Mouse (Mus musculus) frontal cortex, postnatal 10 days (tissue): Measurements from ENCODE around the gene Rmi1.
"Not testable (repeated sequence)": the region's sequence is repeated elsewhere in the genome, so short reads cannot be mapped to it uniquely, and the experiment has no call there.

ENCODE experiments used
- DNase-seq, 2 experiments: peaks; one replicate each; pipeline ENCODE4 v3.0.0; 2022; ENCODE audit warnings: low spot score in 2 of 2, mixed read lengths in 1 of 2

Rmi1 gene

DNA sequence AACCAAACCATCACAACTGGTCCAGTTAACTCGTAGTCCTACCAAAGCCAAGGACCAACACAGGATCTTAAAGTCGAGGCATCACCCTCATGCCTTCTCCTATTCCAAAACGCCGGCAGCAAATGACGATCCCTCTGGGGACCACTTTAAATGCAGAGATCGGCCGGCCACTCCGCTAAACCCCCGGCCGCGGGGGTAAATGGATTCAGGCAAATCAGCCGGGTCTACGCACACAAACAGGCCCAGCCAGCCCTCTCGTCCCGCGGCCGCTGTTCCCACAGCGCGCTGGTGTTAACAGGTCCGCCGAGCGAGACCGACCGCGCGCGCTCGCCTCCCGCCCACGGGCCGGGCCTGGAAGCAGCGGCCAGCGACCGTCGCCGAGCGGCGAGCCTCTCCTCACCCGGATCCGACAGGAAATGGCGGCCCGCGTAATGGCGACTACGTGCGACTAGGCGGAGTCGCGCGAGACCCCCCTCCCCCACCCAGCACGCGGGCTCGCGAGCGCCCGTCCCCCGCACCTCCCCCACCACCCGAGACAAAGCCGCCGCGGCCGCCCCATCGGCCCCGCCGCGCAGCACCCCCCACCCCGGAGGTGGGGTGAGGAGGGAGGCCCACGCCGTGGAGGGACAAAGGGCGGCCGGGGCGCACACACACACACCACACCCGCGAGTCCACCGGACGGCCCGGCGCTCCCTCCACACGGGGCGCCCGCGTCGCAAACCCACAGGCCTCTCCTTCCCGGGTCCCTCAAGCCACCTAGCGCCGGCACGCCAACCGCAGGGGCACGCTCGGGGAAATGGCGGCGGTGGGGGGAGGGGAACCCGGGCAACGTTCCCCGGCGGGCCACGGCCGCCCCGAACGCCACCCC lies 679 bp upstream of the Rmi1 start:
- DNase-seq = peak; percentile 65 to 78

DNA sequence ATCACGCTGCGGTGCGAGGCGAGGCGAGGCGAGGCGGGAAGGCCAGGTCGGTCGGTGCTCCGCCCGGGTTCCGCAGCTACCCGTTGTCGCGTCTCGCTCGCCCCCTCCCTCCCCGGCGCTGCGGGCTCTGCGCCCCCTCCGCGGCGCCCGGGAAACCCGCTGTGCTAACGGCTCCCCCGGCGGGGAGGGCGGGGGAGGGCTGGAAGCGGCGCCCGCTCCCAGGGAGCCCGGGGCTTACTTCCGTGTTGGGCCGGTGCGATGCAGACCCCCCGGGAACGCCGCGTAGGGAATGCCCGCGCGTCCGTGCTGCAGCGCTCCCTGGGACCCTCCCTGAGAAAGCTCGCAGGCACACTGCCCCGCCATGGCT lies 679 bp downstream of the Rmi1 start:
- no peak for DNase-seq

DNA sequence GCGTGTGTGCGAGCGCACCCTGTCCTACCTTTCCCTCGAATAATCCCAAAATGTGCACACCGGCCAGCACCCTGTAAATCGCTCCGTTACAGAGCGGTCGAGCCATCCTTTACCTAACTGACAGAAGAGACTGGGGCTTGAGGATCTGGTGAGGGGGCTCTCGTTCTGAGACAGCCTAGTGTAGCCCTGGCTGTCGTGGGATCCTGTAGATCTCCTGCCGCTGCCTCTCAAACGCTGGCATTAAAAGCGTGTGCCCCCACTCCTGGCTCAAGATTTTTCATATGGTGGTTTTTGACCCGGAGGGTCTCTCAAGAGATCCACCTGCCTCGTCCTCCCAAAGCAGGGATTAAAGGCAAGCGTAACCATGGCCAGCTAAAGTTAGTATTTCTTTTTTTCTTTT lies 1.2 kb downstream of the Rmi1 start, which contains the start of gene Hnrnpk:
TSS of gene Hnrnpk (minus strand) at position 101 of the 400 bp plus-strand sequence.
- not testable (repeated sequence) for DNase-seq

DNA sequence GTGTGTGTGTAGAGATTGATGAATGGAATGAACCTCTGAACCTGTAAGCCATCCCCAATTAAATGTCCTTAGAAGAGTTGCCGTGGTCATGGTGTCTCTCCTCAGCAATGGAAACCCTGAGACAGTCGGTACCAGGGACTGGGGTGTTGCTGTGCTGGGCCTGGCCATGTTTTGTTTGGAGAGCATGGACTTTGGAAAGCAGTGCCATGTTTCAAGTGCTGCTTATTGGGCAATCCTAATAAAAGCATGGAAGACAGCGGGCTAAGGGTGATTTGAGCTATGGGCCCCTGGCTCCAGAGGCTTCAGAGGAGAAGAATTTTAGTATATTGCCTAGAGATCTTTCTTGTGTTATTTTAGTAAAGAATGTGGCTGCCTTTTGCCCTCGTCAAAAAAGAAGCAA lies 9.0 kb downstream of the Rmi1 start:
- DNase-seq = no peak

DNA sequence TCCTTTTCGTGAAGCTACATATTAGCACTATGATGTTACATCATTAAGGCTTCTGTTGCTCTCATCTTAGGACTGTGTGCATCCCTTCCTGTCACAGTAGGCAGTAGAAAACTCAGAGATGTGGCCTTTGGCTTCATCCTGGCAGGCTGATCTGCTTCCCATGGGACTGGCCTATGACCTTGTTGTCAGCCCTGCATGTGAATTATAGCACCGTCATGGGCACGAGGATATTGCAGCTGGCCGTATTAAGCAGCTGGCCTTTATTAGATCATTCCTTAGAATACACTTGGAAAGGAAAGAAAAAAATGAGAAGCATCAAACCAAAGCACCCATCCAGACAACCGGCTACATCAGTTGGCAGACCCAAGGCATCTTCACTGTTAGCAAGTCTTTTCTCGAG lies 13.3 kb downstream of the Rmi1 start:
- no peak for DNase-seq

DNA sequence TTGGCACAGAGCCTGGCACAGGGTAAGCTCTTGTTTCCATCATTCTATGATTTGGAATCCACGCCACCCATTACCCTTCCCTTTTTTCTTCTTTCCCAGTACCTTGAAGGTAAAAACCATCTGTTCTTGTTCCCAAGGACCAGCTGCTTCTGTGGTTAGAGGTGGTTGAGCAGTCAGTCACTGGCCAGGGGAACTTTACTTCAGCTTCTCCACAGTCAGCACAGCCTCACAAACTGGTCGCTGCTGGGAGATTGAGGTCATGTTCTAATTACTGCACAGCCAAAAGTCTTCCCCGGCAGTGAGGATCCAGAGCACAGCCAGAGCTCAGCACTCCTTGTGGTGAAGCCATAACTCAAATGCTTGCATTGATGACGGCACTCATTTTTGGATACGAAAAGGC lies 13.8 kb downstream of the Rmi1 start:
- DNase-seq = no peak

DNA sequence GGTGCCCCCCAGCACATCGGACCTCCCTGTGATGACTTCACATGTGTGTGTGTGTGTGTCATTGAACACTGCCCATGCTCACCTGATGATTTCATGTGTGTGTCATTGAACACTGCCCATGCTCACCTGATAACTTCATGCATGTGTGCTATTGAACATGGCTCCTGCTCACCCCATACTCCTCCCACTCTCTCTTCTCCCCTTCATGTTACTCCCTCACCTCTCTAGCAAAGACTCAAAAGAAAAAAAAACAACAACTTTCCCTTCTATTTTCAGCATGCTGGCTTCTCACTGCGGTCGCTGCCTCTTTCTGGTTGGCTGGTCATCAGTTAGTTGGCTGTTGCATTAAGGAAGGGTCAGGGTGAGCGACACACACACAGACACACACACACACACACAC lies 16.6 kb downstream of the Rmi1 start:
- DNase-seq = no peak

DNA sequence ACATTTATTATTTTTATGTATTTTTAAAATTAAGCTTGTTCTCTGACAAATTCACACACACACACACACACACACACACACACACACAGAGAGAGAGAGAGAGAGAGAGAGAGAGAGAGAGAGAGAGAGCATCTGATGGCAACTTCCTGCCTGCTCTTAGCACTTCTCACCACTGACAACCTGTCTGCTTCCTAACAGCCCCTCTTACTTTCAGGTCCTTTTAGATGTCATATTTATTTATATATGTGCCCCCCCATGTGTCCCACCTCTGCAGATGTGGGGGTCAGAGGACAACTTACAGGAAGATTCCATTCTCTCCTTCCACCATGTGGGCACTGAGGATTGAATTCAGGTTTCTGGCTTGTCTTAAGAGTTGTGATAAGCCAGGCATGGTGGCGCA lies 17.2 kb downstream of the Rmi1 start:
- no peak for DNase-seq

DNA sequence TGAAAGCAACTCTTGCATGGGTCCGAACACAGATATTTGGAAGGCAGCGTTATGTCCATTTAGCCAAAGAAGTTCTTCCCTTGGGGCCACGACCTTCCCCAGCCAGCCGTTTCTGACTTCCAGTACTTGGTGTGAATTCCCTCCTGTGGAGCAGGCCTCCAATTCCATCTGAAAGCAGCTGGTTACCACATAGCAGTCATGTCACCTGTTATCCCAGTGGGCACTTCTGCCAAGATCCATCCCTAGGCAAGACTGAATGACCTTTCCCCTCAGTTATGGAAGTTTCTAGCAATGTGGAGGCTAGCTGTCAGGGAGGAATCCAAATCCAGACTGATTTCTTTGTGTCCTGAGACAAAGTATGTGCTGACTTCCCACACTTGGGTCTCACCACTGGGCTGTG lies 19.0 kb downstream of the Rmi1 start:
- DNase-seq = no peak

DNA sequence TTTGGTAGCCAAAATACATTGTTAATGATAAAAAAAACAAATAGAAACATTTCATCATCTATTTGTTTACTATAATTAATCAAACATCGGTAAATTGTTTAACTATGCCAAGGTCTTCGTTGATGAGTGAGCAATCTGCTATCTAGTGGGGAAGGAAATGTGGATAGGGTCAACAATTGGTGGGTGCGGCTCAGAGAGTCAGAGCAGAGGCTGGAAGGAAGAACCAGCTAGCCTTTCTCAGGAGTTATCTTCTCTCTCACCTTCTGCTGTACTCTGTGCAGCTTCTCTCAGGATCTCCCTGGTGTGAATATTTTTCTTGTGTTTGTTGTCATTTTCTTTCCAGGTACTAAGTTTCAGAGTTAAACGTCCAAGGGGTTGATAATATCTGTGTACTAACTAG lies 20.2 kb downstream of the Rmi1 start:
- DNase-seq = no peak

DNA sequence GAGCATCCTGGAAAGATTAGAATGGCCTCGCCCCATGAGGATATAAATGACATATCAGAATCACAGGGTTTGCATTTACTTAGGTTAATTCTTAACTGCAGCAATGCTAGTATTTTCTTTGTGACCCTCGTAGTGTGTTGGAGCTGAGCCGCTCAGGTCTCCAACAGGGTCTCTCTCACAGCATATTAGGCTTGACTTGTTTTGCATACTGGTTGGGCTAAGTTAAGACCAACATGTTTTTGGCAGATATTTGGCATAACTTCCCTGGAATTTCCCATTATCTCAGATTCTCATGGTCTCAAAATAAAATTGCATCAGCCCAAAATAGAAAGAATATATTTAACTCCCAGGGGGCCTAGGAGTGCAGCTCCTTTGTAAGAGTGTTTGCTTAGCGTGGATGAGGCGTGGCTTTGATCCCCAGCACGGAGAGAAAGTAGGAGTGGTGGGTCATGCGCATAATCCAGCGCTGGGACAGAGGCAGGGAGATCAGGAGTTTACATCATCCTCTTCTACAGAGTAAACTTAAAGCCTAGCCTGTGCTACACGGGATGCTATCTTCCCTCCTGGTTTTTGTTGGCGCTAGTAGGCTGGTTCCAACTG lies 21.1 kb downstream of the Rmi1 start:
- DNase-seq = no peak

DNA sequence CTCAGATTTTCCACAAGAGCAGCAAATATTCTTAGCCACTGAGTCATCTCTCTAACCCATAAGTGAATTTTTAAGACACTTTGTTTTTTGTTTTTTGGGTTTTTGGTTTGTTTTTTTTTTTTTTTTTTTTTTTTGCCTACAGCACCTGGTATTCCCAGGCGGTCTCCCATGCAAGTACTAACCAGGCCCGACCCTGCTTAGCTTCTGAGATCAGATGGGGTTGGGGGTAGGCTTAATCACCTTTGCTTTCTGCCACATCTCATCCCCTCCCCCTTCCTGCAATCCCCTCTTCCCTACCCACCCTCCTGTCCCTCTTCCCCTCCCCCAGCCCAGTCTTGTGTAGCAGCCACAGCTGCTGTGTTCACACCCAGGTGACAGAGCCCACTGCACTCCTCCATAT lies 37.7 kb downstream of the Rmi1 start:
- no peak for DNase-seq

DNA sequence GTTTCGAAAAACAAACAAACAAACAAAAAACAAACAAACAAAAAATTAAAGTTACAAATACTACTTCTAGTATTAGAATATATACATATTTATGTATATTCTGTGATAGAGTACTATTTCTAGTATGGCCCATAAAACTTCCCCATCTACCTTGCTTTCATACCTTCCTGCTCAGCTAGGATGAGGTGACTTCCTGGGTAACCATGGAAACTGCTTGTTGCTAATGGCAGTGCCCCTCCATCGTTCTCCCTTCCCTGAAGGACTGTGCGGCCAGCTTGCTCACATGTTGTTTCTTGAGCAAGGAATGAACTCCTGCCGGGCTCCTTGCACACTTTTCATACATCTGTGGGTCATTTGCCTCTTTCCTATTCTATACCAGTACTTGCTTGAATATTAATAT lies 41.3 kb downstream of the Rmi1 start:
- no peak for DNase-seq

DNA sequence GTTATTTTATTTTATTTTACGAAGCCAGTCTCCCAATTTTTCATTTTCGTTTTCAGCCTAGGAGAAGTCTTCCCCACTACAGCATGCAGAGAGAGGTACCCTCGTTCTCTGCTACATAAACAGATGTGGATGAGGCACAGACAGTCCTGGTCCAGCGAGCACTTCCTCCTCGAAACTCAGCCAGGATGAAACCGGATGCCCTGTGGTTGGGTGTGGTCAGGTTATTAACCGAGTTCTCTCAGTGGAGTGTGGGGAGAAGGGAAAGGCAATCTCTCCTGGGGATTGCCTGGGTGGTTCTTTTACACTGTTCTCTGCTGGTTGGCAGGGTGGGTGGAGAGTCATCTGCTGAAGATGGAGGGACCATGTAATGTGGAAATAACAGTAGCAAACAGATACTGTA lies 41.7 kb downstream of the Rmi1 start:
- DNase-seq = no peak

DNA sequence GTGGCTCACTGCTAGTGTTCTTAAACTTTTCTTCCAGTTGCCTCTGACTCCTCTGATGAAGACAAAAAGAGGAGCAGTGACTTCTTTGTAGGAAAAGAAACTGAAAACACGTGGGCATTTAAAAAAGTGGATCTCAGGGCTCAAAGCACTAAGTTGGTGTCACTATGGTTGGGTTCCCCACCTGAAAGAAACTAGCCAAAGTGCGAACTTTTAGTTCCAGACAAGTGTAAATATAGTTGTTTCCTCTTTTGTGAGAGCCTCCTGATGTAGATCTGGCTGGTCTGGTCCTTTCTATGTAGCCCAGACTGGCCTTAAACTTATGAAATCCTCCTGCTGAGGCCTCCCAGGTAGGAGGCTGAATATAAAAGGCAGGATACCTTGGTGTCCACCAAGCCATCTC lies 44.5 kb downstream of the Rmi1 start:
- DNase-seq = no peak

DNA sequence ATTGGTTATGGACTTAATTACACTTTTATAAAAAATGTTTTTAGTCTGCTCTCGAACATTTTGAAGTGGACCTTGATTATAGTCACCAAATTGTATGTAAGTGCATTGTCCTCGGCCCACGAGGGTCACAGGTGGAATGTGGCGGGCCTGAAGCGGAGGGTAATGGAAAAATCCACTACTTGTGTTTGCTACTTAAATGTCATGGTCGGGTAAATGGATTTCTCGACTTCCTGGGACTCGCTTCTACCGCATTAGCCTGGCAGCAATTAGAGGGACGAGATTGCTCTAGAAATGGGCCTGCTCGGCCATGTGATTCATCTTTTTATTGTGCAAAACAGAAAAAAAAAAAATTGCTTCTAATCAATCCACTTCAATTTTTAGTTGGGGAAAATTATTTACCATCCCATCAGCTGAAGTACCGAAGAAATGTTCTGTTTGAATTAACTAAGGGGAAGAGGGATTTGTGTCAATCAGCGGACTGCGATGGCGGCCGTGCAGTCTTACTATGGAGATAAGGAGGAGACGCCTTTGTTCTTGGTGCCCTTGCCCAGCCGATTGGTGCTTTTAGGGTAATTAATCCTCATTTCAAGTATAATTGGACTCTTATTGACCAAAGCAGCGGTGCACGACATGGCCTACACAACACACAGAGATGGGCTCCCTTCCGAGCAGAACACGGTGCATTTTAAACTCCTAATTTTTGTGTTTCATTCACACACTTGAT lies 48.6 kb downstream of the Rmi1 start:
- no peak for DNase-seq

DNA sequence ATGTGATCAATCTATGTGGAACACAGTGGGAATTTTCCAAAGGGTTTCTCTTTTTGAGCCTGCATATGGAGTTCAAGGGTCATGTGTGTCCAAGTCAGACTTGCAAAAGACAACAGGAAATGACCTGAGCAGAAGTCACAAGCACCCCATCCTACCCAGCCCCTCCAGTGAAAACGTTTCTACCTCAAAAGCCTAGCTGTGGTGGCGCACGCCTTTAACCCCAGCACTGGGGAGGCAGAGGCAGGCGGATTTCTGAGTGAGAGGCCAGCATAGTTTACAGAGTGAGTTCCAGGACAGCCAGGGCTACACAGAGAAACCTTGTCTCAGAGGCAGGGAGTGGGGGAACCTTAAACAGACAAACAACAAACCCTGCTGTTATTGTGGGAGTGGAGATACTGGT lies 50.2 kb downstream of the Rmi1 start:
- DNase-seq = no peak

DNA sequence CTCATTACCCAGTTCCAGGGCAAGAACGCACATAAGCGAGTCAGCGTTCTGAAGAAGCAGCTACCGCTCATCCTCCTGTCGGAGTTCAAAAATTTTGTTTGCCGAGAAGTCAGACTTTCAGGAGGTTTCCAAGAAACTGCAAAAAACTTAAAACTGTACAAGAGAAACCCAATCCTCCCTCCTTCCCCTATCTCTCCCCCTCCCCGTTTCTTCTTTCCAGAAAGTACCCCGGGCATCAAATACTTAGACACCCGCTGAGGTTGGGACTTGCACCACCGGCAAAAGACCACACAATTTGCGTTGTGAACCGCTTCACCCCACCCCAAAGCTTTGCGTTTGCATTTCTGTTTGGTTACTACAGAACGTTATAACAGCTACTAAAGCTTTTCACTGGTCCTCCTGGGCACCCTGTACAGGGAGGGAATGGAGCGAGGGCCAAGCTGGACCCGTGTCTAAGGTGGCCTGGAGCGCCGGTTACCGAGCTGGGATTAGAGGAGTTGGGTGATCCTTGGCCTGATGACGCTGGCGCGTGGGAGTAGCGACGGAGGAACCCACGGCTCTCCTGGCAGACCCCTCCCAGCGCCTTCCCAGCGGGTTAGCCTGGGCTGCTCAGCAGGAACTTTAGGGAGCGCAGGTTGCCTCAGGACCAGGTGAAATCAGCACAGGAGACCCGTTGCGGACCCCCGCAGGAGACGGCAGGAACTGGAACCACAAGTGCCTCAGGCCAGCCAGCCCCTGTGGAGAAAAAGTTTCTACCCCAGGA lies 50.8 kb downstream of the Rmi1 start:
- no peak for DNase-seq

DNA sequence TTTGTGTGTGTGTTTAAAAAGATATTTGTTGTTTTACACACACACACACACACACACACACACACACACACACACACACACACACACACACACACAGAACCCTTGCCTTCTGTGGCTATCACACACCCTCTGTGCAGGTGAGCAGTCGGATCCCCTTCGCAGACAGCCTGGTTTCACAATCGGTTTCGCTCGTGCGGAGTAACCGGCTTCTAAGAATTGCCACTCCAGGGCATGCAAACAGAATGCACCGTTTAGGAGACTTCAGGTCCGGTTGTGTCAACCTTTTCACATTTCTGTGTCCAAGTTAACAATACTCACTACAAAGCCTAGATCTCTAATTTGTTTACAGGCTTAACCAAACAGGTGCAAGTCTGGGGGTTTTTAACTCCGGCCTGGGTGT lies 51.5 kb downstream of the Rmi1 start:
- no peak for DNase-seq

DNA sequence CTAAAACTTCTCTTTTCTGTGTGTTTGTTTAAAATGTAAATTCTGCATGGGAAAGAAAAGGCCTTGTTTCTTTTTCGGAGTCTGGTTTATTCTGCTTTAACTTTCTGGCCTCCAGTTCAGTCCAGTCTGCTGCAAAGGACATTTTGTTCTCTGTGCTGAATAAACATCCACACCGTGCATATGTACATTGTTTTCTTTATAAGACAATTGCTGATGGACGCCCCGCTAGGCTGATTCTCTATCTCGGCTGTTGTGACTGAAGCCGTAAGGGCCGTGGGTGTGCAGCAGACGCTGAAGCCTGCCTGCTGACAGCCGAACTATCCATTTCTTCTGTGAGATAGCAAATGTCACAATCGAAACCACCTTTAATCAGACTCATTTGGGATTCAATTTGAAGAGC lies 54.5 kb downstream of the Rmi1 start:
- DNase-seq = no peak

DNA sequence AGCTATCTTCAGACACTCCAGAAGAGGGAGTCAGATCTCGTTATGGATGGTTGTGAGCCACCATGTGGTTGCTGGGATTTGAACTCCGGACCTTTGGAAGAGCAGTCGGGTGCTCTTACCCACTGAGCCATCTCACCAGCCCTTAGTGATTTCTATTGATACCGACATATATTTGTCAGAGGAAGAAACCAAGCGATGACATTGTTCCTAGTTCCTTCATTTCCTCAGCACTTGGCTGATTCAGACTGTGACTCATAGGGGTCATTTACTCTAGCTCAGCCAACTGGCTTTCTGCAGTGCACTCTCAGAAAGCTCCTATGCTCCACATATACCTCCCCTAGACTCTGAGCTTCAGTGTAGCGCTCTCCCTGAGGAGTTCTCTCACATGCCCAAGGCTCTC lies 56.8 kb downstream of the Rmi1 start:
- not testable (repeated sequence) for DNase-seq
